Mouse (Mus musculus): ENCODE measurements around the gene Lrrc66. TPM values are rescaled to one million over a fixed set of nuclear protein-coding genes. Genes with fewer than 3 reads are reported as not detected.

The Lrrc66 gene
- polyA plus RNA-seq, 1 experiment from 2014 or later = not detected

DNA sequence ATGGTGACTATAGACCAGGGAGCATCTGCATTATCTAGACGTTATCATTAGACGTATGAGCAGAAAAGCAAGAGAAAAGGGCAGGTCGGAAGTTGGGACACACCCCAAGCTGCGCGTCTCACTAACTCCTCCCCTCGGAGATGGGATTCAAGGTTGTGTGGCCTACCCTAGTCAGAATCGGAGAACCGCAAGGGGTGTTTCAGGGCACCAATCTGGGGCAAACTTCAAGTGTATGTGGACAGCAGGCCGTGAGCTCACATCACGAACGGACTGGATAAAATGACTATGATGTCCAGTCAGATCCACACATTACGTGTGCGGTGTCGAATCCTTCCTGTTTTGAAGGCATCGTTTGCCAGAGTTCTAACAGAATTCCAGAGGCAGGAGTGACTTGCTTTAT lies 4.3 kb downstream of the Lrrc66 start:
- H3K36me3 ChIP-seq (ENCODE audit: control insufficient read depth, insufficient read depth, low read length) = no peaks in the 10 kb centered on the region
- no peak overlapping the region for H3K4me3 ChIP-seq (ENCODE audit: low read depth, low read length)
- no peak for ATAC-seq
- H3K9me3 ChIP-seq (replicated peaks; ENCODE audit: control insufficient read depth, low read length) = no peaks in the 10 kb centered on the region
- H3K4me1 ChIP-seq (ENCODE audit: control insufficient read depth, insufficient read depth, low read length) = no peaks in the 10 kb centered on the region
- no peak overlapping the region for H3K4me2 ChIP-seq (ENCODE audit: low read length)
- WGBS = 82% methylated on average over 15 of the region's 15 CpGs
- no peak overlapping the region for H3K27ac ChIP-seq (ENCODE audit: low read depth, low read length)
- no peaks in the 10 kb centered on the region for H3K27me3 ChIP-seq (replicated peaks; ENCODE audit: control insufficient read depth, insufficient read depth, low read length)
- no peak overlapping the region for H3K9ac ChIP-seq (ENCODE audit: low read length)
- no peak for DNase-seq (ENCODE audit: low spot score)

- DNase-seq (ENCODE audit: low spot score) (no peak), ATAC-seq (no peak)
- Histone ChIP-seq H3K36me3 (ENCODE audit: control insufficient read depth, insufficient read depth, low read length) (no peaks in the 10 kb centered on the region), H3K9ac (ENCODE audit: low read length) (no peak overlapping the region), H3K4me2 (ENCODE audit: low read length) (no peak overlapping the region), H3K4me1 (ENCODE audit: control insufficient read depth, insufficient read depth, low read length) (no peaks in the 10 kb centered on the region), H3K27me3 (replicated peaks; ENCODE audit: control insufficient read depth, insufficient read depth, low read length) (no peaks in the 10 kb centered on the region), H3K27ac (ENCODE audit: low read depth, low read length) (no peak overlapping the region), H3K9me3 (replicated peaks; ENCODE audit: control insufficient read depth, low read length) (no peaks in the 10 kb centered on the region), H3K4me3 (ENCODE audit: low read depth, low read length) (no peak overlapping the region)
- 42% methylated on average over 4 of the region's 4 CpGs for WGBS
Measured at GRCm38 (mm10) chr5:73627559-73627958, 4.8 kb downstream of the Lrrc66 start.

GRCm38 (mm10) chr5:73626842-73627241 lies 5.5 kb downstream of the Lrrc66 start:
- H3K4me1 ChIP-seq (ENCODE audit: control insufficient read depth, insufficient read depth, low read length) = no peaks in the 10 kb centered on the region
- no peak for ATAC-seq
- no peak overlapping the region for H3K27ac ChIP-seq (ENCODE audit: low read depth, low read length)
- H3K4me2 ChIP-seq (ENCODE audit: low read length) = no peak overlapping the region
- H3K27me3 ChIP-seq (replicated peaks; ENCODE audit: control insufficient read depth, insufficient read depth, low read length) = no peaks in the 10 kb centered on the region
- no peak overlapping the region for H3K4me3 ChIP-seq (ENCODE audit: low read depth, low read length)
- no peaks in the 10 kb centered on the region for H3K9me3 ChIP-seq (replicated peaks; ENCODE audit: control insufficient read depth, low read length)
- H3K36me3 ChIP-seq (ENCODE audit: control insufficient read depth, insufficient read depth, low read length) = no peaks in the 10 kb centered on the region
- DNase-seq (ENCODE audit: low spot score) = no peak
- H3K9ac ChIP-seq (ENCODE audit: low read length) = no peak overlapping the region
- 92% methylated on average over 7 of the region's 7 CpGs for WGBS

- ATAC-seq (no peak), DNase-seq (ENCODE audit: low spot score) (no peak)
- Histone ChIP-seq H3K27me3 (replicated peaks; ENCODE audit: control insufficient read depth, insufficient read depth, low read length) (no peaks in the 10 kb centered on the region), H3K4me3 (ENCODE audit: low read depth, low read length) (no peak overlapping the region), H3K4me1 (ENCODE audit: control insufficient read depth, insufficient read depth, low read length) (no peaks in the 10 kb centered on the region), H3K9me3 (replicated peaks; ENCODE audit: control insufficient read depth, low read length) (no peaks in the 10 kb centered on the region), H3K9ac (ENCODE audit: low read length) (no peak overlapping the region), H3K27ac (ENCODE audit: low read depth, low read length) (no peak overlapping the region), H3K36me3 (ENCODE audit: control insufficient read depth, insufficient read depth, low read length) (no peaks in the 10 kb centered on the region), H3K4me2 (ENCODE audit: low read length) (no peak overlapping the region)
- 63% methylated on average over 1 of the region's 1 CpGs for WGBS
Measured at GRCm38 (mm10) chr5:73625505-73625904, 6.8 kb downstream of the Lrrc66 start.

GRCm38 (mm10) chr5:73618969-73619368 lies 13.4 kb downstream of the Lrrc66 start:
- H3K27me3 ChIP-seq (replicated peaks; ENCODE audit: control insufficient read depth, insufficient read depth, low read length) = no peaks in the 10 kb centered on the region
- no peaks in the 10 kb centered on the region for H3K36me3 ChIP-seq (ENCODE audit: control insufficient read depth, insufficient read depth, low read length)
- H3K4me3 ChIP-seq (ENCODE audit: low read depth, low read length) = no peak overlapping the region
- WGBS = 91% methylated on average over 1 of the region's 1 CpGs
- no peak overlapping the region for H3K4me2 ChIP-seq (ENCODE audit: low read length)
- DNase-seq (ENCODE audit: low spot score) (no peak), ATAC-seq (no peak)
- no peak overlapping the region for H3K27ac ChIP-seq (ENCODE audit: low read depth, low read length)
- H3K9ac ChIP-seq (ENCODE audit: low read length) = no peak overlapping the region
- no peaks in the 10 kb centered on the region for H3K4me1 ChIP-seq (ENCODE audit: control insufficient read depth, insufficient read depth, low read length)
- no peaks in the 10 kb centered on the region for H3K9me3 ChIP-seq (replicated peaks; ENCODE audit: control insufficient read depth, low read length)

GRCm38 (mm10) chr5:73615211-73615610 lies 17.1 kb downstream of the Lrrc66 start:
- H3K4me2 ChIP-seq (ENCODE audit: low read length) = no peak overlapping the region
- WGBS = 83% methylated on average over 7 of the region's 7 CpGs

GRCm38 (mm10) chr5:73613296-73613695 lies 19.0 kb downstream of the Lrrc66 start:
- no peak overlapping the region for H3K4me3 ChIP-seq (ENCODE audit: low read depth, low read length)
- no peaks in the 10 kb centered on the region for H3K27me3 ChIP-seq (replicated peaks; ENCODE audit: control insufficient read depth, insufficient read depth, low read length)
- no peaks in the 10 kb centered on the region for H3K9me3 ChIP-seq (replicated peaks; ENCODE audit: control insufficient read depth, low read length)
- ATAC-seq (no peak), DNase-seq (ENCODE audit: low spot score) (no peak)
- H3K4me2 ChIP-seq (ENCODE audit: low read length) = no peak overlapping the region
- no peaks in the 10 kb centered on the region for H3K4me1 ChIP-seq (ENCODE audit: control insufficient read depth, insufficient read depth, low read length)
- H3K36me3 ChIP-seq (ENCODE audit: control insufficient read depth, insufficient read depth, low read length) = no peaks in the 10 kb centered on the region
- 94% methylated on average over 8 of the region's 8 CpGs for WGBS
- no peak overlapping the region for H3K9ac ChIP-seq (ENCODE audit: low read length)
- no peak overlapping the region for H3K27ac ChIP-seq (ENCODE audit: low read depth, low read length)

More at GRCm38 (mm10) chr5:73615211-73615610, 17.1 kb downstream of the Lrrc66 start:
- Histone ChIP-seq H3K9me3 (replicated peaks; ENCODE audit: control insufficient read depth, low read length) (no peaks in the 10 kb centered on the region), H3K4me3 (ENCODE audit: low read depth, low read length) (no peak overlapping the region), H3K9ac (ENCODE audit: low read length) (no peak overlapping the region), H3K27ac (ENCODE audit: low read depth, low read length) (no peak overlapping the region), H3K36me3 (ENCODE audit: control insufficient read depth, insufficient read depth, low read length) (no peaks in the 10 kb centered on the region), H3K4me1 (ENCODE audit: control insufficient read depth, insufficient read depth, low read length) (no peaks in the 10 kb centered on the region), H3K27me3 (replicated peaks; ENCODE audit: control insufficient read depth, insufficient read depth, low read length) (no peaks in the 10 kb centered on the region)
- ATAC-seq (no peak), DNase-seq (ENCODE audit: low spot score) (no peak)

- 91% methylated on average over 4 of the region's 4 CpGs for WGBS
- no peak overlapping the region for H3K27ac ChIP-seq (ENCODE audit: low read depth, low read length)
- ATAC-seq (no peak), DNase-seq (ENCODE audit: low spot score) (no peak)
- H3K4me1 ChIP-seq (ENCODE audit: control insufficient read depth, insufficient read depth, low read length) = no peaks in the 10 kb centered on the region
- H3K4me2 ChIP-seq (ENCODE audit: low read length) = no peak overlapping the region
- H3K4me3 ChIP-seq (ENCODE audit: low read depth, low read length) = no peak overlapping the region
- H3K9ac ChIP-seq (ENCODE audit: low read length) = no peak overlapping the region
- H3K27me3 ChIP-seq (replicated peaks; ENCODE audit: control insufficient read depth, insufficient read depth, low read length) = no peaks in the 10 kb centered on the region
- H3K36me3 ChIP-seq (ENCODE audit: control insufficient read depth, insufficient read depth, low read length) = no peaks in the 10 kb centered on the region
- H3K9me3 ChIP-seq (replicated peaks; ENCODE audit: control insufficient read depth, low read length) = no peaks in the 10 kb centered on the region
Measured at GRCm38 (mm10) chr5:73611071-73611470, 21.3 kb downstream of the Lrrc66 start.

GRCm38 (mm10) chr5:73604964-73605363 lies 27.4 kb downstream of the Lrrc66 start:
- Histone ChIP-seq H3K4me3 (ENCODE audit: low read depth, low read length) (no peak overlapping the region), H3K36me3 (ENCODE audit: control insufficient read depth, insufficient read depth, low read length) (no peaks in the 10 kb centered on the region), H3K27me3 (replicated peaks; ENCODE audit: control insufficient read depth, insufficient read depth, low read length) (no peaks in the 10 kb centered on the region), H3K9me3 (replicated peaks; ENCODE audit: control insufficient read depth, low read length) (no peaks in the 10 kb centered on the region), H3K4me1 (ENCODE audit: control insufficient read depth, insufficient read depth, low read length) (peaks cover 7% of the 10 kb centered on the region), H3K27ac (ENCODE audit: low read depth, low read length) (no peak overlapping the region), H3K4me2 (ENCODE audit: low read length) (no peak overlapping the region), H3K9ac (ENCODE audit: low read length) (no peak overlapping the region)
- no peak for ATAC-seq
- DNase-seq (ENCODE audit: low spot score) = no peak
- WGBS = 90% methylated on average over 6 of the region's 6 CpGs
